In the genomic region with DNA sequence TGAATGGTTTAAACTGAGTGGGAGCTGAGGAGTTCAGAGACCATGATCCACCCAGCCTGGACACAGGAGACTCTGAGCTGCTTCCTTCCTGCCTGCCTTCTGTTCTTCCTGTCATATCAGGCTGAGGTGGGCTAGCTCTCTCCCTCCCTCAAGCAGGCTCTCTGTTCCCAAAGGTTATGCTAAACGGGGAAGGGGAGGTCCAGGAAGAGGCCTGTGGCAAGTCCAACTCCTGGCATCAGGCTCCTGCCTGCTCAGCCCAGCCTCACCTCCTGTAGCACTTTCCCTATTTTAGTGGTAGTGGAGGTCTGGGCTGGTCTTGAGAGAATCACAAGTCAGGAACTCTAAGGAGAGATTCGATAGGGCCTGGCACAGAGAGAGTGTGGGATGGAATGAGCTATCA, we compare ENCODE assay signal across 9 mouse cellular contexts. TPM values are rescaled to one million over a fixed set of nuclear protein-coding genes. Genes with fewer than 3 reads are reported as not detected.
DNase-seq lines count a peak whose midpoint lies in the region; ATAC-seq and TF ChIP-seq lines count a peak whose summit lies in the region.
"Had no signal": no experiment of that assay in that cellular context is flagged by ENCODE, and none has a peak within 500 bp of the region (broad histone marks: within the 10 kb centered on the region; RNA-seq: fewer than 3 reads in every experiment).

No protein-coding gene starts in this region.

- H3K9ac ChIP-seq in forebrain, embryonic 15.5 days (replicated peaks): peak overlapping the region; percentile 95
- peak overlapping the region; percentile 99 for H3K9ac ChIP-seq in liver, embryonic 15.5 days

- H3K4me1 ChIP-seq in heart, embryonic 10.5 days: peaks cover 56% of the 10 kb centered on the region
- peaks cover 72% of the 10 kb centered on the region for H3K4me1 ChIP-seq in E14TG2a.4 (replicated peaks; ENCODE audit: low read depth, low read length)
- H3K4me1 ChIP-seq in forebrain, embryonic 15.5 days: peaks cover 60% of the 10 kb centered on the region
- H3K4me1 ChIP-seq in liver, embryonic 15.5 days (replicated peaks): peaks cover 74% of the 10 kb centered on the region

- no peak for TF ChIP-seq CTCF in E14TG2a.4 (conservative IDR thresholded peaks at IDR 0.05; ENCODE audit: low read length)

- peak overlapping the region; percentile 76 for H3K4me2 ChIP-seq in forebrain, embryonic 15.5 days (replicated peaks)
- peak overlapping the region; percentile 86 for H3K4me2 ChIP-seq in liver, embryonic 15.5 days

- no peaks in the 10 kb centered on the region for H3K36me3 ChIP-seq in heart, embryonic 10.5 days
- peaks cover 6% of the 10 kb centered on the region; the same call in 1 of the 2 replicates for H3K36me3 ChIP-seq in E14TG2a.4 (ENCODE audit: insufficient read depth, low read length)
- H3K36me3 ChIP-seq in forebrain, embryonic 15.5 days: peaks cover 3% of the 10 kb centered on the region; the same call in 1 of the 2 replicates
- peaks cover 11% of the 10 kb centered on the region for H3K36me3 ChIP-seq in liver, embryonic 15.5 days (replicated peaks)

- intact Hi-C loops in heart, postnatal 14 days (cut with DNase I): loop anchor here (5.0 kb wide), 1 partner anchor 49 kb away; no protein-coding TSS in a partner anchor

- H3K9me3 ChIP-seq in heart, embryonic 10.5 days: no peaks in the 10 kb centered on the region
- no peaks in the 10 kb centered on the region for H3K9me3 ChIP-seq in E14TG2a.4 (ENCODE audit: low read length)
- no peaks in the 10 kb centered on the region for H3K9me3 ChIP-seq in forebrain, embryonic 15.5 days
- no peaks in the 10 kb centered on the region for H3K9me3 ChIP-seq in liver, embryonic 15.5 days (replicated peaks)

- peak overlapping the region; percentile 96 for H3K27ac ChIP-seq in heart, embryonic 10.5 days
- H3K27ac ChIP-seq in forebrain, embryonic 15.5 days (replicated peaks): no peak overlapping the region
- H3K27ac ChIP-seq in liver, embryonic 15.5 days (replicated peaks): peak overlapping the region; percentile 97

- 31% methylated on average over 2 of the region's 2 CpGs for WGBS in heart, embryonic 10.5 days
- WGBS in forebrain, embryonic 15.5 days: 33% methylated on average over 2 of the region's 2 CpGs
- WGBS in liver, embryonic 15.5 days (ENCODE audit: insufficient replicate concordance): 16% methylated on average over 2 of the region's 2 CpGs

- H3K4me3 ChIP-seq in heart, embryonic 10.5 days: peak overlapping the region; percentile 96
- H3K4me3 ChIP-seq in E14TG2a.4 (replicated peaks; ENCODE audit: low read length): peak overlapping the region; percentile 85
- H3K4me3 ChIP-seq in forebrain, embryonic 15.5 days: peak overlapping the region; percentile 93
- peak overlapping the region; percentile 94 for H3K4me3 ChIP-seq in liver, embryonic 15.5 days (replicated peaks)

- ATAC-seq in forebrain, embryonic 15.5 days (replicated peaks): no peak
- ATAC-seq in liver, embryonic 15.5 days (ENCODE audit: insufficient read depth): no peak

- peaks cover 45% of the 10 kb centered on the region for H3K27me3 ChIP-seq in heart, embryonic 10.5 days (ENCODE audit: insufficient read depth, poor library complexity, severe bottlenecking)
- peaks cover 84% of the 10 kb centered on the region for H3K27me3 ChIP-seq in E14TG2a.4 (ENCODE audit: insufficient read depth, low read length)
- no peaks in the 10 kb centered on the region for H3K27me3 ChIP-seq in forebrain, embryonic 15.5 days
- no peaks in the 10 kb centered on the region for H3K27me3 ChIP-seq in liver, embryonic 15.5 days

- no peak for DNase-seq in heart, embryonic 10.5 days (ENCODE audit: low spot score)
- DNase-seq in heart, postnatal 14 days: no peak
- no peak for DNase-seq in adrenal gland, postnatal 25 days
- no peak for DNase-seq in spleen, postnatal 4 days (ENCODE audit: low spot score in 2 of 2)
- no peak for DNase-seq in right cerebral cortex, postnatal 10 days (ENCODE audit: low spot score in 2 of 2)
- DNase-seq: gastrocnemius, postnatal 25 days had no signal

RNA-seq across cellular contexts. Expression of a gene that starts 12.0 kb away (rescaled TPM):
- polyA plus RNA-seq in heart, embryonic 10.5 days (2016; fragmentation: Nextera tagmentation; extraction: Ambion mirVana): 0.42 and 0.60 TPM in 2 replicates
- total RNA-seq in heart, postnatal 14 days (2021): 1 to 10 TPM; 7.4 to 8.7 TPM
- 2.4 and 3.1 TPM in 2 replicates for polyA plus RNA-seq in forebrain, embryonic 15.5 days (2015; fragmentation: Nextera tagmentation; extraction: Ambion mirVana)
- 0.46 and 0.51 TPM in 2 replicates for polyA plus RNA-seq in liver, embryonic 15.5 days (2015; fragmentation: Nextera tagmentation; extraction: Ambion mirVana)
- total RNA-seq in adrenal gland, postnatal 25 days (2021): 6.2 and 7.5 TPM in 2 replicates

RNA-seq across cellular contexts. Expression of a gene that starts 15.7 kb away (rescaled TPM):
- polyA plus RNA-seq in heart, embryonic 10.5 days (2016; fragmentation: Nextera tagmentation; extraction: Ambion mirVana): 17.3 and 20.1 TPM in 2 replicates
- total RNA-seq in heart, postnatal 14 days (2021): 100 to 1,000 TPM in 1 of 2 experiments, 10 to 100 TPM in 1; 97.2 to 101 TPM
- polyA plus RNA-seq in forebrain, embryonic 15.5 days (2015; fragmentation: Nextera tagmentation; extraction: Ambion mirVana): 40.3 and 46.3 TPM in 2 replicates
- polyA plus RNA-seq in liver, embryonic 15.5 days (2015; fragmentation: Nextera tagmentation; extraction: Ambion mirVana): 12.7 and 14.9 TPM in 2 replicates
- total RNA-seq in adrenal gland, postnatal 25 days (2021): 138 and 161 TPM in 2 replicates

RNA-seq across cellular contexts. Expression of a gene that starts 15.8 kb away (rescaled TPM):
- 193 TPM in 2 replicates for polyA plus RNA-seq in heart, embryonic 10.5 days (2016; fragmentation: Nextera tagmentation; extraction: Ambion mirVana)
- 100 to 1,000 TPM; 234 to 282 TPM for total RNA-seq in heart, postnatal 14 days (2021)
- 285 and 303 TPM in 2 replicates for polyA plus RNA-seq in forebrain, embryonic 15.5 days (2015; fragmentation: Nextera tagmentation; extraction: Ambion mirVana)
- 161 and 189 TPM in 2 replicates for polyA plus RNA-seq in liver, embryonic 15.5 days (2015; fragmentation: Nextera tagmentation; extraction: Ambion mirVana)
- 784 and 1,020 TPM in 2 replicates for total RNA-seq in adrenal gland, postnatal 25 days (2021)

RNA-seq across cellular contexts. Expression of a gene that starts 52.2 kb away (rescaled TPM):
- polyA plus RNA-seq in heart, embryonic 10.5 days (2016; fragmentation: Nextera tagmentation; extraction: Ambion mirVana): 15.6 and 21.7 TPM in 2 replicates
- 1 to 10 TPM; 3.4 to 4.3 TPM for total RNA-seq in heart, postnatal 14 days (2021)
- polyA plus RNA-seq in forebrain, embryonic 15.5 days (2015; fragmentation: Nextera tagmentation; extraction: Ambion mirVana): 28.6 and 31.9 TPM in 2 replicates
- polyA plus RNA-seq in liver, embryonic 15.5 days (2015; fragmentation: Nextera tagmentation; extraction: Ambion mirVana): 7.6 and 8.4 TPM in 2 replicates
- 10.5 and 15.0 TPM in 2 replicates for total RNA-seq in adrenal gland, postnatal 25 days (2021)
